In genomic region chr14:94869011-94869410, GRCm38 (mm10) we compare ENCODE assay signal across 14 mouse cellular contexts.
"Had no signal": no experiment of that assay in that cellular context is flagged by ENCODE, and none has a peak within 500 bp of the region (broad histone marks: within the 10 kb centered on the region; RNA-seq: fewer than 3 reads in every experiment).

No protein-coding gene starts in this region.

- DNase-seq: kidney, adult 18-20 months; kidney, adult 9 months; kidney, postnatal 25 days; layer of hippocampus, adult 9-11 months; liver, embryonic 13.5 days; lung, adult 2 months; lung, postnatal 14 days; lung, postnatal 4 days; thymus, adult 2 months; thymus, postnatal 25 days had no signal

- ATAC-seq: midbrain, embryonic 15.5 days had no signal

- H3K27me3 ChIP-seq: liver, embryonic 13.5 days; midbrain, embryonic 12.5 days; midbrain, embryonic 15.5 days; neural tube, embryonic 12.5 days; neural tube, embryonic 15.5 days had no signal
